Mouse (Mus musculus): Measurements from ENCODE around the gene Gkap1. TPM values are rescaled to one million over a fixed set of nuclear protein-coding genes. Genes with fewer than 3 reads are reported as not detected.

Gkap1 gene
- polyA plus RNA-seq, 2 experiments = 27.3 to 30.9 TPM

DNA sequence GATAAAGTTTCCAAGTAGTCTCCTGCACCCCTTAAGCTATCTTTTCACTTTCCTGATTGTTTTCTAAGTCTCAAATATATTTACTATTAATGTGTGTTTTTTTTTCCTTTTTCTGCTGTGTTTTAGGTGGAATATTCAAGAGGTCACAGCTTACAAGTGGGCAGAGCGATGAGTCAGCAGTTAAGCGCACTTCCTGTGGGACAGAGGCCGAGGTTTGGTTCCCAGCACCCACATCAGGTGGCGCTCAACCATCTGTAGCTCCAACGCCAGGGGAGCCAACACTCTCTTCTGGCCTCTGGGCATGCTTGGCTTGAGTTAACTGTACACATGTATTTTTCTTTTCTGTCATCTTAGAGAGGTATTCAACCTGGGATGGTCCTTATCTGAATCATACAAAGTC is 32.0 kb upstream of the Gkap1 start:
- ATAC-seq (ENCODE audit: low FRiP score, low read depth) (no peak), DNase-seq (ENCODE audit: low spot score) (no peak)
- Histone ChIP-seq H3K9me3 (ENCODE audit: control insufficient read depth, low read length) (no peaks in the 10 kb centered on the region), H3K4me1 (ENCODE audit: control insufficient read depth, insufficient read depth, low read length) (no peaks in the 10 kb centered on the region), H3K4me3 (replicated peaks; ENCODE audit: low read length) (no peak overlapping the region), H3K9ac (ENCODE audit: low read depth, low read length, severe bottlenecking) (no peak overlapping the region), H3K36me3 (ENCODE audit: control insufficient read depth, insufficient read depth, low read length) (no peaks in the 10 kb centered on the region), H3K27ac (replicated peaks; ENCODE audit: low read depth, low read length) (no peak overlapping the region), H3K4me2 (replicated peaks; ENCODE audit: low read depth, low read length, severe bottlenecking) (no peak overlapping the region), H3K27me3 (ENCODE audit: control insufficient read depth, insufficient read depth, low read length) (no peaks in the 10 kb centered on the region)
- no peak for TF ChIP-seq POLR2A (IDR thresholded peaks at IDR 0.05; ENCODE audit: borderline replicate concordance, extremely low read depth, insufficient read depth, insufficient read length)
- WGBS = 92% methylated on average over 5 of the region's 5 CpGs

DNA sequence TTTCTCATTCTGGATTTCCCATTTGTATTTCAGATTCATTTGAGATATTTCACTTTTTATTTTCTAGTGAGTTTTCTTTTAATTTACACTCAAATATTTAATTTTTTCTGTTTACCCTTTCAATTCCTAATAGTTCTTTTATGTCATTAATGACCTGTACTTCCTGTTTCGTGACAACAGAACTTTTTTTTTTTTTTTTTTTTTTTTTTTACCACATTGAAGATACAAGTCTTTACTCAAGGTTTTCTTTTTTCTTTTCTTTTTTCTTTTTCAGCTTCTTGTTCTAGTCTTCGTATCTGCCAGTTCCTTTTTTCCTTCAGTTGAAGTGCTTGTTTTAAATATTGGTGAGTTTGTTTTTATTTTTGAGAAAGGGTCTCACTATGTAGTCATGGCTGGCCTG is 29.7 kb upstream of the Gkap1 start:
- DNase-seq (ENCODE audit: low spot score) = no peak

DNA sequence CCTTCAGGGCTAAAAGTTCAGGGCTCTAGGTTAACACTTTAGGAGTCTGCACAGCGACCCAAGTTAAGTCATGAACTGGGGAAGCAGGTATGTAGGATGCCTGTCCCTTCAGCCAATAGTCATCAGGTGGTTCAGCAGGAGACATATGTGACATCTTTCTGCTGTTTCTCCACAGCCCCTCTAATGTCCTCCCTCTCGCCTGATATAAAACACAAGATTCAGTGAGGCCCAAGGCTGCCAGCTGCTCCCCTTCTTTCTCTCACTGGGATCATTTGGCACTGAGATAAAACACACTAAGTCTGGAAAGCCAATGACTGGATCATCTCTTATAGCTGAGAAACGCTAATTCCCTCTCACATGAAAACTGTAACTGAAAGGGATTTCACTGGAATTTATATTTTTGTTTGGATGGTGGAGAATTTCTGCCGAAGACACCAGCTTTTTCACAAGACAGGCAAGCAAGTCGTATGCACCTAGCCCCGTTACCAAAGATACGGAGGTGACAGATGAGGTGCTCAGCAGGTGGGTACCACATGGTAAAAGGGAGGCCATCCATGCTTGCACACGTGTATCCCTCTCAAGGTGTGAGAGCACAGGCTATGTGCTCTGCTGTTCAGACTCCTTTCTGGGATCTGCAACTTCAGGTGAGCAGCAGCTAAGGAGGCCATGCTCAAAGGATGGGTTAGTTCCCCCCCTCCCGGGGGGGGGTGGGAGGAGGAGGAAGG is 27.1 kb upstream of the Gkap1 start:
- Histone ChIP-seq H3K4me1 (ENCODE audit: control insufficient read depth, insufficient read depth, low read length) (no peaks in the 10 kb centered on the region), H3K36me3 (ENCODE audit: control insufficient read depth, insufficient read depth, low read length) (no peaks in the 10 kb centered on the region), H3K27ac (replicated peaks; ENCODE audit: low read depth, low read length) (no peak overlapping the region), H3K9me3 (ENCODE audit: control insufficient read depth, low read length) (no peaks in the 10 kb centered on the region), H3K4me2 (replicated peaks; ENCODE audit: low read depth, low read length, severe bottlenecking) (no peak overlapping the region), H3K27me3 (ENCODE audit: control insufficient read depth, insufficient read depth, low read length) (no peaks in the 10 kb centered on the region), H3K4me3 (replicated peaks; ENCODE audit: low read length) (no peak overlapping the region), H3K9ac (ENCODE audit: low read depth, low read length, severe bottlenecking) (peak overlapping the region; percentile 12; the same call in 1 of the 2 replicates)
- no peak for TF ChIP-seq POLR2A (IDR thresholded peaks at IDR 0.05; ENCODE audit: borderline replicate concordance, extremely low read depth, insufficient read depth, insufficient read length)
- ATAC-seq (ENCODE audit: low FRiP score, low read depth) (no peak), DNase-seq (ENCODE audit: low spot score) (no peak)
- WGBS = 68% methylated on average over 9 of the region's 9 CpGs

More for the DNA sequence above, 29.7 kb upstream of the Gkap1 start:
- Histone ChIP-seq H3K9ac (ENCODE audit: low read depth, low read length, severe bottlenecking) (no peak overlapping the region), H3K4me1 (ENCODE audit: control insufficient read depth, insufficient read depth, low read length) (no peaks in the 10 kb centered on the region), H3K27me3 (ENCODE audit: control insufficient read depth, insufficient read depth, low read length) (no peaks in the 10 kb centered on the region), H3K36me3 (ENCODE audit: control insufficient read depth, insufficient read depth, low read length) (no peaks in the 10 kb centered on the region), H3K4me3 (replicated peaks; ENCODE audit: low read length) (no peak overlapping the region), H3K4me2 (replicated peaks; ENCODE audit: low read depth, low read length, severe bottlenecking) (no peak overlapping the region), H3K9me3 (ENCODE audit: control insufficient read depth, low read length) (no peaks in the 10 kb centered on the region), H3K27ac (replicated peaks; ENCODE audit: low read depth, low read length) (no peak overlapping the region)
- no peak for ATAC-seq (ENCODE audit: low FRiP score, low read depth)
- no peak for TF ChIP-seq POLR2A (IDR thresholded peaks at IDR 0.05; ENCODE audit: borderline replicate concordance, extremely low read depth, insufficient read depth, insufficient read length)
- 84% methylated on average over 2 of the region's 2 CpGs for WGBS

GRCm38 (mm10) chr13:58301961-58302360 is 26.5 kb upstream of the Gkap1 start:
- no peak overlapping the region for H3K4me3 ChIP-seq (replicated peaks; ENCODE audit: low read length)
- no peaks in the 10 kb centered on the region for H3K27me3 ChIP-seq (ENCODE audit: control insufficient read depth, insufficient read depth, low read length)
- DNase-seq (ENCODE audit: low spot score) (no peak), ATAC-seq (ENCODE audit: low FRiP score, low read depth) (no peak)
- no peak overlapping the region for H3K27ac ChIP-seq (replicated peaks; ENCODE audit: low read depth, low read length)
- TF ChIP-seq POLR2A (IDR thresholded peaks at IDR 0.05; ENCODE audit: borderline replicate concordance, extremely low read depth, insufficient read depth, insufficient read length) = no peak
- no peaks in the 10 kb centered on the region for H3K4me1 ChIP-seq (ENCODE audit: control insufficient read depth, insufficient read depth, low read length)
- H3K9me3 ChIP-seq (ENCODE audit: control insufficient read depth, low read length) = no peaks in the 10 kb centered on the region
- H3K9ac ChIP-seq (ENCODE audit: low read depth, low read length, severe bottlenecking) = no peak overlapping the region
- 87% methylated on average over 6 of the region's 6 CpGs for whole genome bisulfite sequencing
- H3K36me3 ChIP-seq (ENCODE audit: control insufficient read depth, insufficient read depth, low read length) = no peaks in the 10 kb centered on the region
- H3K4me2 ChIP-seq (replicated peaks; ENCODE audit: low read depth, low read length, severe bottlenecking) = no peak overlapping the region

GRCm38 (mm10) chr13:58298756-58299155 is 23.3 kb upstream of the Gkap1 start:
- Histone ChIP-seq H3K9ac (ENCODE audit: low read depth, low read length, severe bottlenecking) (no peak overlapping the region), H3K9me3 (ENCODE audit: control insufficient read depth, low read length) (no peaks in the 10 kb centered on the region), H3K4me2 (replicated peaks; ENCODE audit: low read depth, low read length, severe bottlenecking) (no peak overlapping the region), H3K4me1 (ENCODE audit: control insufficient read depth, insufficient read depth, low read length) (no peaks in the 10 kb centered on the region), H3K27me3 (ENCODE audit: control insufficient read depth, insufficient read depth, low read length) (no peaks in the 10 kb centered on the region), H3K4me3 (replicated peaks; ENCODE audit: low read length) (no peak overlapping the region), H3K27ac (replicated peaks; ENCODE audit: low read depth, low read length) (no peak overlapping the region), H3K36me3 (ENCODE audit: control insufficient read depth, insufficient read depth, low read length) (no peaks in the 10 kb centered on the region)
- ATAC-seq (ENCODE audit: low FRiP score, low read depth) = no peak
- no peak for DNase-seq (ENCODE audit: low spot score)
- 87% methylated on average over 3 of the region's 3 CpGs for WGBS
- no peak for TF ChIP-seq POLR2A (IDR thresholded peaks at IDR 0.05; ENCODE audit: borderline replicate concordance, extremely low read depth, insufficient read depth, insufficient read length)
